Mouse (Mus musculus) heart, adult 2 months (tissue): Measurements from ENCODE around the gene Rps6ka5.

Experiments
- CTCF ChIP-seq: fragments of 200-600 bp; IDR thresholded peaks from 2 replicates; pipeline ENCODE4 v1.8.1; 2022; ENCODE audit warnings: antibody characterized with exemption, mild to moderate bottlenecking, moderate library complexity
- EP300 ChIP-seq: fragments of 200-500 bp; IDR thresholded peaks from 2 replicates; pipeline ENCODE4 v1.6.1; 2011; ENCODE audit warnings: low read depth, low read length, control low read depth; ENCODE audit not compliant: insufficient read depth

DNA sequence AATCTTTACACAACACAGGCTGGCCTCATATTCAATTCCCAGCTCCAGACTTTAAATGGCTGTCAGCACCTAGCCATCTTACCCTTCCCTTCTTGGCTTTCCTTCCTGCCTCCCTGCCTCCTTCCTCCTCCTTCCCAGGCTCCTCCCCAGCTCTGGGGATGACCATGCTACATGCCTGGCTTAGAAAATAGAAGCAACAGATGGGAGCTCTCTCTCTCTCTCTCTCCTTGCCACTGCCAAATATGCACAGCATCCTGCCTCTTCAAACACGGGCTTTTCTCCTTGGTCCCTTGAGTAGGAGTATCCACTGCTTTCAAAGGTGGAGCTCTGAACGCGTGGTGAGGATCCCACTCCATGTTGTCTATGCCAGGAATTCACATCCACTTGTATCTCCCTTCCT, 44.0 kb upstream of the Rps6ka5 start:
- TF ChIP-seq CTCF, result no peak
- TF ChIP-seq EP300, result no peak
